Mouse (Mus musculus): ENCODE results near the gene Net1. TPM values are rescaled to one million over a fixed set of nuclear protein-coding genes. Genes with fewer than 3 reads are reported as not detected.

Gene Net1
- polyA plus RNA-seq, 1 experiment: 6.1 TPM

DNA sequence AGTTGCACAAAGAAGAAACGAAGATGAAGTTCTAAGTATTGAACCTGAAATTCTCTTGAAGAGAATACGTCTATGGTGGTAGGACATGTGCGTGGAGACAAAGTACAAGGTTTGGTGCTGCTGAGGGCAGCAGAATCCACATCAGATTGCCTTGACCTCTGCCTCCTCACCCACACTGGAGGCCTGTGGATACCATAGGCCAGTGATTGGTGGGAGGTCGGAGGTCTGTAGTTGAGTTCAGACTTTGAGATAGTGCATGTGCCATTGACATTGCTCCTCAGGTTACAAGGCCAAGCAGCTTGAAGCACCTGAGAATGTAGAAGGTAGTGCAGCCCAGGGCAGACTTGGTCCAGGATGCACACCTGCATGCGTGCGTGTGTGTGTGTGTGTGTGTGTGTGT lies 8.0 kb upstream of the Net1 start:
- TF ChIP-seq POLR2A (IDR thresholded peaks at IDR 0.05; ENCODE audit: low read depth, low read length) (no peak), CTCF (IDR thresholded peaks at IDR 0.05; ENCODE audit: extremely low read depth, insufficient read depth, insufficient read length, insufficient replicate concordance) (no peak)
- DNase-seq (ENCODE audit: low read depth in 1 of 2, low spot score in 2 of 2): no peak
- Histone ChIP-seq H3K36me3 (ENCODE audit: control insufficient read depth, insufficient read depth, low read length) (no peaks in the 10 kb centered on the region), H3K27ac (ENCODE audit: insufficient read depth, low read length) (no peak overlapping the region), H3K4me3 (ENCODE audit: extremely low read depth, insufficient read depth, insufficient read length) (no peak overlapping the region), H3K27me3 (ENCODE audit: control insufficient read depth, insufficient read depth, low read length) (no peaks in the 10 kb centered on the region), H3K4me1 (ENCODE audit: control insufficient read depth, insufficient read depth, insufficient read length) (no peaks in the 10 kb centered on the region)
- 96% methylated on average over 5 of the region's 6 CpGs for WGBS

DNA sequence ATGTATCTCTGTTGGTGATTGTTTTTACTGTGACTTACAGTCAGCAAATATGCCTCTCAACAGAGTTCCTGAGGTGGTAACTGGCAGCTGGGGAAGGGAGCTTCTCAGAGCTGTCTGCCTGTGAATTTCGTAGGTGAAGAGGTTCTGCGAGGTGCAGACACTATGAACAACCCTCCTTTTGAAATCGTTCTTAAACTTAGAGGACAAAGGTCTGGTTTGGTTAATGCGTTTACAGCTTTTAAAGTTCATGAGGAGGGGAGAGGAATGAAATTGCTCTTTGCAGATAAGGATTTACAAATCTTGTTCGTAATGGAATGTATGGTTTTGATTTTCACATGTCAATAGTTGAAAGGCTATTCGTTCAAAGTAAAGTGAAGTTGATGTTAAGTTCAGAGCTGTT lies 7.6 kb upstream of the Net1 start:
- H3K4me3 ChIP-seq (ENCODE audit: extremely low read depth, insufficient read depth, insufficient read length): no peak overlapping the region
- H3K27me3 ChIP-seq (ENCODE audit: control insufficient read depth, insufficient read depth, low read length): no peaks in the 10 kb centered on the region
- TF ChIP-seq POLR2A (IDR thresholded peaks at IDR 0.05; ENCODE audit: low read depth, low read length) (no peak), CTCF (IDR thresholded peaks at IDR 0.05; ENCODE audit: extremely low read depth, insufficient read depth, insufficient read length, insufficient replicate concordance) (no peak)
- H3K36me3 ChIP-seq (ENCODE audit: control insufficient read depth, insufficient read depth, low read length): no peaks in the 10 kb centered on the region
- 87% methylated on average over 6 of the region's 6 CpGs for WGBS
- DNase-seq (ENCODE audit: low read depth in 1 of 2, low spot score in 2 of 2): no peak
- no peak overlapping the region for H3K27ac ChIP-seq (ENCODE audit: insufficient read depth, low read length)
- no peaks in the 10 kb centered on the region for H3K4me1 ChIP-seq (ENCODE audit: control insufficient read depth, insufficient read depth, insufficient read length)

DNA sequence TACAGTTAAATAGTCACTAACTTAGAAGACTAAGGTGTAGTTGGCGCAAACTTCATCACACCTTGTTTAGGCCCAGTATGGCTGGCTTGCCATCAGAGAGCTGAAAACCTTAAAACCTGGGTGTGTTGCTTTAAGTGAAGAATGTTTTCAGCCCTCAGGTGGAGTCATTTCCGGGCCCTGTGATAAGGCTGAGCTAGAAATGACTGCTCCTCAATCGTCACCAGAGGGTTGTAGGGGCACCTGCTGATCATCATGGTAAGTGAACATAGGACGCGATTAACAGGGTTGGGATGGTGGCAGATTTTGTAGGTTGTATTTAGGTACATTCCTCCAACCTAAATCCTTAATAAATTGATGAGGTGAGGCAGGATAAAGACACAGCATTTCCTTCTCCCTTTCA lies 6.5 kb upstream of the Net1 start:
- no peaks in the 10 kb centered on the region for H3K27me3 ChIP-seq (ENCODE audit: control insufficient read depth, insufficient read depth, low read length)
- H3K4me1 ChIP-seq (ENCODE audit: control insufficient read depth, insufficient read depth, insufficient read length): no peaks in the 10 kb centered on the region
- 88% methylated on average over 5 of the region's 5 CpGs for WGBS
- no peak overlapping the region for H3K4me3 ChIP-seq (ENCODE audit: extremely low read depth, insufficient read depth, insufficient read length)
- H3K27ac ChIP-seq (ENCODE audit: insufficient read depth, low read length): no peak overlapping the region
- no peak for DNase-seq (ENCODE audit: low read depth in 1 of 2, low spot score in 2 of 2)
- no peaks in the 10 kb centered on the region for H3K36me3 ChIP-seq (ENCODE audit: control insufficient read depth, insufficient read depth, low read length)
- no peak for TF ChIP-seq POLR2A (IDR thresholded peaks at IDR 0.05; ENCODE audit: low read depth, low read length)
- no peak for TF ChIP-seq CTCF (IDR thresholded peaks at IDR 0.05; ENCODE audit: extremely low read depth, insufficient read depth, insufficient read length, insufficient replicate concordance)

DNA sequence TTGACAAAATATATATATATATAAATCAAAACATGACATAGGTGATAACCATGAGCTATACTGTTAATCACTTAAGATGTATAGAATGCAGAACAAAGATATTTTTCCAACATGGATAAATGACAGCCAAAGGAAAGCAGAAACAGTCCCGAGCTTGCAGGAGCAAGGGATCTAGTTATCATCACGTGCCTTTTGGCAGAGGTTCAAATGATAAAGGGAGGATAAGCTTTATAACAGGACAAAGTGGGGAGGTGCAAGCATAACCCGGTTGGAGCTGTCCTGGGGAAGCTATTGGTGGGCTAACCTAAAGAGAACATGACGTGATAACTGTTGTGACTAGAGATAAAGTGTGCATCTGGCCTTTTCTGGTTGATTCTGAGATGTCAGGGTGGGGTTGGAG lies 4.5 kb downstream of the Net1 start:
- no peak for TF ChIP-seq POLR2A (IDR thresholded peaks at IDR 0.05; ENCODE audit: low read depth, low read length)
- TF ChIP-seq CTCF (IDR thresholded peaks at IDR 0.05; ENCODE audit: extremely low read depth, insufficient read depth, insufficient read length, insufficient replicate concordance): no peak
- WGBS: 87% methylated on average over 4 of the region's 4 CpGs
- Histone ChIP-seq H3K4me3 (ENCODE audit: extremely low read depth, insufficient read depth, insufficient read length) (no peak overlapping the region), H3K4me1 (ENCODE audit: control insufficient read depth, insufficient read depth, insufficient read length) (no peaks in the 10 kb centered on the region), H3K27me3 (ENCODE audit: control insufficient read depth, insufficient read depth, low read length) (no peaks in the 10 kb centered on the region; the same call in 1 of the 2 replicates), H3K27ac (ENCODE audit: insufficient read depth, low read length) (no peak overlapping the region), H3K36me3 (ENCODE audit: control insufficient read depth, insufficient read depth, low read length) (no peaks in the 10 kb centered on the region)
- no peak for DNase-seq (ENCODE audit: low read depth in 1 of 2, low spot score in 2 of 2)

DNA sequence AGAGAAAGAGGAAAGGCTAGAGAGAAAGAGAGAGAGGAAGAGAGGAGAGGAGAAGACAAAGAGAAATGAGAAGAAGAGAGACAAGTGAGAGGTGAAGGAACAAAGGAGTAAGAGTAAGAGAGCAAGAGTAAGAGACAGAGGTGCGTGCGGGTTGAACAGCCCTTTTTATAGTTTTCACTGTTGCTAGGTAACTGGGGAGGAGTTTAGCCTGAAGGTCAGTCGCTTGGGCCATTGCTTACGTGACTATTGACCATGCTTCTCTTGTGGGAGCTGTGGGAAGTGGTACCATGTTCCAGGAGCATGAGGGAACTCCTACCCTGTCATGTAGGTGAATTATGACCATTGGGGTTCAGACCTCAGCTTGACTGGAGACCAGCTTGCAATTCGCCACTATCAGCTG lies 7.7 kb downstream of the Net1 start:
- no peaks in the 10 kb centered on the region for H3K27me3 ChIP-seq (ENCODE audit: control insufficient read depth, insufficient read depth, low read length)
- no peaks in the 10 kb centered on the region; the same call in 1 of the 2 replicates for H3K4me1 ChIP-seq (ENCODE audit: control insufficient read depth, insufficient read depth, insufficient read length)
- H3K4me3 ChIP-seq (ENCODE audit: extremely low read depth, insufficient read depth, insufficient read length): no peak overlapping the region
- no peak for TF ChIP-seq POLR2A (IDR thresholded peaks at IDR 0.05; ENCODE audit: low read depth, low read length)
- H3K36me3 ChIP-seq (ENCODE audit: control insufficient read depth, insufficient read depth, low read length): no peaks in the 10 kb centered on the region
- 94% methylated on average over 5 of the region's 5 CpGs for WGBS
- no peak overlapping the region for H3K27ac ChIP-seq (ENCODE audit: insufficient read depth, low read length)
- no peak for DNase-seq (ENCODE audit: low read depth in 1 of 2, low spot score in 2 of 2)

DNA sequence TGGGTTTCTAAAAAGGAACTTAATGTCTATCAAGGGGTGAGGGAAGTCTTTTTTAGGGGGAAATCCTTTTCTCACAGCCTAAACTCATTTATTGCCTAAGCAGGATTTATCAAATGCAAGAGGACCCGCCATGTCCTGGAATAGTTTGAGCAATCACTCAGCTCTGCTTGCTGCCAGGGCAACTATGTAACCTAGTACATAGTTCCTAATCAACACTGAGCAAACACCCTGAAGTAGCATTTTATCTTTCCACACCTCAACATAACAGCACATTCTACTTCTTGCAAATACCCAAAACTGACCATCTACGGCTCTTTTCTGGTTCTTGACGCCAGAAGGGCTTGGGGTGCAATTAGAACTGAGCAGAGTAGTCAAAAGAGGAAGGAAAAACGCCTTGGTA lies 9.8 kb downstream of the Net1 start:
- DNase-seq (ENCODE audit: low read depth in 1 of 2, low spot score in 2 of 2): no peak
- Histone ChIP-seq H3K4me3 (ENCODE audit: extremely low read depth, insufficient read depth, insufficient read length) (no peak overlapping the region), H3K27ac (ENCODE audit: insufficient read depth, low read length) (no peak overlapping the region), H3K4me1 (ENCODE audit: control insufficient read depth, insufficient read depth, insufficient read length) (no peaks in the 10 kb centered on the region; the same call in 1 of the 2 replicates), H3K36me3 (ENCODE audit: control insufficient read depth, insufficient read depth, low read length) (no peaks in the 10 kb centered on the region), H3K27me3 (ENCODE audit: control insufficient read depth, insufficient read depth, low read length) (no peaks in the 10 kb centered on the region)
- WGBS: 64% methylated on average over 4 of the region's 4 CpGs
- TF ChIP-seq POLR2A (IDR thresholded peaks at IDR 0.05; ENCODE audit: low read depth, low read length) (no peak), CTCF (IDR thresholded peaks at IDR 0.05; ENCODE audit: extremely low read depth, insufficient read depth, insufficient read length, insufficient replicate concordance) (no peak)

DNA sequence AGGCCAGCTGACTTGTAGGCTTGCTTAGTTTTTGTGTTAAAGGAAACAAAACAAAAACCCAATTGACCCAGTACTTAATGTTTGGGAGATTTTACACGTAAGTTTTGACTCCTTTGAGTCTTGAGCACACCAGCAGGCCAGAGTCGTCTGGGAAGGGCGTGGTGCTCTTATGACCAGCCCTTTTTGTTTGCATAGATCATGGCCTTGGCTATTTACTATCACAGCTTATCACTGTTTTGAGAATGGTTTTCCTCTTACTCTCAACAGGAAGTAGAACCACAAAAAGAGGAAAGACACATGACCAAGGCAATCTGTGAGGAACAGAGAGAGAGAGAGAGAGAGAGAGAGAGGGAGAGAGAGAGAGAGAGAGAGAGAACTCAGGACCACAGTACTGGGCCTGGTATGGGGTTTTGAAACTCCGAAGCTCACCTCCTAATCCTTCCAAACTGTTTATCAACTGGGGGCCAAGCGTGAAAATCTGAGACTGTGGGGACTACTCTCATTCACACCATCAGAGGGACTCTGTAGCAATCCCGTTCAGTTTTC lies 10.8 kb downstream of the Net1 start:
- DNase-seq (ENCODE audit: low read depth in 1 of 2, low spot score in 2 of 2): no peak
- Histone ChIP-seq H3K36me3 (ENCODE audit: control insufficient read depth, insufficient read depth, low read length) (no peaks in the 10 kb centered on the region), H3K4me1 (ENCODE audit: control insufficient read depth, insufficient read depth, insufficient read length) (no peaks in the 10 kb centered on the region; the same call in 1 of the 2 replicates), H3K27ac (ENCODE audit: insufficient read depth, low read length) (no peak overlapping the region), H3K4me3 (ENCODE audit: extremely low read depth, insufficient read depth, insufficient read length) (no peak overlapping the region), H3K27me3 (ENCODE audit: control insufficient read depth, insufficient read depth, low read length) (no peaks in the 10 kb centered on the region)
- WGBS: 87% methylated on average over 6 of the region's 6 CpGs
- TF ChIP-seq CTCF (IDR thresholded peaks at IDR 0.05; ENCODE audit: extremely low read depth, insufficient read depth, insufficient read length, insufficient replicate concordance): no peak
- no peak for TF ChIP-seq POLR2A (IDR thresholded peaks at IDR 0.05; ENCODE audit: low read depth, low read length)
